Mouse (Mus musculus) forebrain, postnatal 0 days (tissue): ENCODE measurements around the gene Zkscan17. TPM values are rescaled to one million over a fixed set of nuclear protein-coding genes. Genes with fewer than 3 reads are reported as not detected.

Experiments
- ATAC-seq: fragments of 200-750 bp; cut with Nextera tagmentation; 2 replicates; pipeline ENCODE4 v1.8.0; 2017; ENCODE audit warnings: mild to moderate bottlenecking, moderate library complexity
- DNase-seq: peaks from one replicate; pipeline ENCODE4 v3.0.0-alpha.2; 2015
- H3K27ac ChIP-seq: fragments of 300-500 bp; sonication (generic); 2 replicates; pipeline ENCODE4 v1.5.1; 2014; ENCODE audit warnings: low read depth, mild to moderate bottlenecking, antibody characterized with exemption, low read length, moderate library complexity, mixed read lengths
- H3K27me3 ChIP-seq: fragments of 300-500 bp; sonication (generic); 2 replicates; pipeline ENCODE4 v1.6.1; 2014; ENCODE audit warnings: mild to moderate bottlenecking, low read length, mixed read lengths; ENCODE audit not compliant: insufficient read depth
- H3K36me3 ChIP-seq: fragments of 300-500 bp; sonication (generic); 2 replicates; pipeline ENCODE4 v1.6.1; 2014; ENCODE audit warnings: mild to moderate bottlenecking, moderate library complexity; ENCODE audit not compliant: insufficient read depth
- H3K4me1 ChIP-seq: fragments of 300-500 bp; sonication (generic); 2 replicates; pipeline ENCODE4 v1.6.1; 2014; ENCODE audit warnings: antibody characterized with exemption; ENCODE audit not compliant: insufficient read depth
- H3K4me2 ChIP-seq: fragments of 300-500 bp; sonication (generic); 2 replicates; pipeline ENCODE4 v1.6.1; 2014; ENCODE audit warnings: low read depth, mild to moderate bottlenecking, moderate library complexity
- H3K4me3 ChIP-seq: fragments of 300-500 bp; sonication (generic); 2 replicates; pipeline ENCODE4 v1.5.1; 2014; ENCODE audit warnings: low read depth, low read length, mixed read lengths
- H3K9ac ChIP-seq: fragments of 300-500 bp; sonication (generic); 2 replicates; pipeline ENCODE4 v1.6.1; 2014; ENCODE audit warnings: mild to moderate bottlenecking
- H3K9me3 ChIP-seq: fragments of 300-500 bp; sonication (generic); 2 replicates; pipeline ENCODE4 v1.6.1; 2016; ENCODE audit warnings: low read length
- CTCF ChIP-seq: sonication (generic); IDR thresholded peaks from 2 replicates; pipeline ENCODE4 v1.5.1; 2016; ENCODE audit warnings: antibody characterized with exemption, control low read depth, low read depth
- WGBS: fragments of 180-500 bp; shearing (Covaris S2); extraction: QIAGEN DNeasy Blood & Tissue Kit; methylation state at CpG from one replicate; pipeline ENCODE4 v1.1.7; 2014; 5-methylcytosine and 5-hydroxymethylcytosine counted together
- polyA plus RNA-seq: library from polyadenylated mRNA; unstranded; fragments of >200 nt; fragmentation: Nextera tagmentation; extraction: Ambion mirVana; gene quantifications from 2 replicates; pipeline ENCODE4 v1.2.1, GENCODE M21; 2015
- total RNA-seq: library from RNA; depleted of rRNA; stranded (reverse); fragments of >200 nt; gene quantifications from 2 replicates; pipeline ENCODE4 v1.2.3, GENCODE M21; 2014

The Zkscan17 gene
- total and polyA plus RNA-seq, 2 experiments from 2014 or later = 12.2 to 21.4 TPM

DNA sequence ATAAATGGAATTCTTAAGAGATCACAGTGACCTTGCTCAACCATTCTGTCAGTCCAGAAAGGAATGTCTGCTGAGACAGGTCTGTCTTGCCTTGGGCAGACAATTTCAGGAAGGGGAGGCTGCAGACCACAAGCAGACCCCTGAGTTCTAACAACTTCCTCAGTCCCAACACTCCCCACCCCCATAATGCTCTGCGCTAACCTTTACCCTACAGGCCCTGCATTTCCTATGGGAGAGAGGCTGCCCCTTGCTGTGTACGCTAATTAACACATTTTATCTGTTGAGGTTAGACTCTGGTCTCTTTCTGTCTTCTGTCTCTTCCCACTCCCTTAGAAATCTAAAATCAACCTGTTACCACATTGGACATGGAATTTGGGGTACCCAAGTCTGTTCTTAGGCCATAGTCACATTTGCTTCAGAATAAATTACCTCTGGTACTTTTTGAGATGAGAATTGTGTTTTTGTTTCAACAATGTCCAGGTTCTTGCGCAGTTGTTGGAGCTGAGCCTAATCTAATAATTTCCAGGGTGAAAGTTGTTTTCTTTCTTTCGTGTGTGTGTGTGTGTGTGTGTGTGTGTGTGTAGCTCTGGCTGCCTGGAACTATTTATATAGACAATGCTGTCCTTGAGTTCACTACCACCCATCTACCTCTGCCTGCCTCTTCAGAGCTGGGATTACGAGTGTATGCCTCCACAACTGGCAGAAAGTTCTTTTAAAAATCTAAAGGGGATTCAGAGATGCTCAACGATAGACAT lies 6.6 kb downstream of the Zkscan17 start:
- Histone ChIP-seq H3K36me3 (no peaks in the 10 kb centered on the region), H3K4me1 (no peaks in the 10 kb centered on the region), H3K27me3 (no peaks in the 10 kb centered on the region), H3K9ac (no peak overlapping the region), H3K9me3 (no peaks in the 10 kb centered on the region), H3K27ac (no peak overlapping the region), H3K4me2 (no peak overlapping the region), H3K4me3 (no peak overlapping the region)
- 69% methylated on average over 6 of the region's 6 CpGs for WGBS
- DNase-seq (no peak), ATAC-seq (no peak)
- TF ChIP-seq CTCF = no peak

DNA sequence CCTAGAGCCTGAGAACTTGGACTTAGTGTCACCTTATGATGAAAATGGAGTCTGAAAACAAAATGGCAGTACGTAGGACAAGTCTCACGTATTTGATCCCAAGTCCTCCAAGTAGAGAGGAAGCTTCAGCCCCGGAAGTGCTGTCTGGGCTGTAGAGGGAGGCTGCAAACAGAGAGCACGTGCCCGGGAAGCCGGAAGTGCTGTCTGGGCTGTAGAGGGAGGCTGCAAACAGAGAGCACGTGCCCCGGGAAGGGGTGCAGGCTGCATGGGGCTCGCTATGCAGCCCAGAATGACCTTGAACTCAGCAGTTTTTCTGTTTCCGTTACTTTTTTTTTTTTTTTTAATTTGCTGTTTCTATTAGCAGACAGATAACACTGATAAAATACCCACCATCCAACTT lies 8.3 kb downstream of the Zkscan17 start:
- Histone ChIP-seq H3K4me3 (no peak overlapping the region), H3K9me3 (no peaks in the 10 kb centered on the region), H3K27me3 (no peaks in the 10 kb centered on the region), H3K27ac (no peak overlapping the region), H3K9ac (no peak overlapping the region), H3K4me1 (no peaks in the 10 kb centered on the region), H3K36me3 (no peaks in the 10 kb centered on the region), H3K4me2 (no peak overlapping the region)
- TF ChIP-seq CTCF = no peak
- DNase-seq (no peak), ATAC-seq (no peak)
- WGBS = 68% methylated on average over 10 of the region's 10 CpGs

DNA sequence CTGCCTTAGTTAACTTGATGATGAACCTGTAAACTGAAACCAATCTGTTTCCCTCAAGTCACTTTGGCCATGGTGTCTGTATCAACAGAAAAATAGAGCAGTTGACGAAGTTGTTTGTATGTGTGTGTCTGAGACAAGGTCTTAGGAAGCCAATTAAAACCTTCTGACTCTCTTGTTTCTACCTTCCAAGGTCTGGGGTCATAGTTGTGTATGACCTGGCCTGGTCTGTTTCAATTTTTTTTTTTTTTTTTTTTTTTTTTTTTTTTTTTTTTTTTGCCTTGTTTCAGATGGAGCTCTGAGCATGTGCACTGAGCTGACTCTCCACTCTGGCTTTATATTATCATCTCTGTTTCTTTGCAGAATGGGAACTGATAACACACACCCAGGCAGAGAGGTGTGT lies 9.1 kb downstream of the Zkscan17 start:
- ATAC-seq (no peak), DNase-seq (no peak)
- Histone ChIP-seq H3K9ac (no peak overlapping the region), H3K27me3 (no peaks in the 10 kb centered on the region), H3K9me3 (no peaks in the 10 kb centered on the region), H3K4me3 (no peak overlapping the region), H3K36me3 (no peaks in the 10 kb centered on the region; the same call in 1 of the 2 replicates), H3K4me1 (no peaks in the 10 kb centered on the region), H3K4me2 (no peak overlapping the region), H3K27ac (no peak overlapping the region)
- TF ChIP-seq CTCF = no peak
- WGBS = 97% methylated on average over 1 of the region's 1 CpGs

DNA sequence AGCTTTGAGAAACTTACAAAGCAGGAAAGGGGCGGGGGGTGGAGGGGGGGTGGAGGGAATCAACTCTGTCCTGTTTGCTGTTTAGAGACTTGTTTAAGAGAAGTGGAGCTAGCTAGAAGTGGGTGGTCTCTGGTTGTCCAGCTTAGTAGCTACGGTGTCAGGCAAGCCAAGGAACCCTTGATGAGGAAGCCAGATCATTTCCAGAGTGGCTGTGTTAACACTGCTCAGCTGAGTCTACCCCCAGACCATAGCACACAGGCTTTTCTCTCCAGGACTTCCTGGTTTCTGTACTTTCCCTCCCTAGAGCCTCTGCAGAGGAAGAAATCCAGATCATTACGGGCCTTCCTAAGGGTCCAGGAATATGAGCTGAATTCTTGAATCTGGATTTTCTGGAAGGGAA lies 11.8 kb downstream of the Zkscan17 start:
- no peak for TF ChIP-seq CTCF
- no peak for ATAC-seq
- no peaks in the 10 kb centered on the region for H3K4me1 ChIP-seq
- H3K27ac ChIP-seq = no peak overlapping the region
- H3K4me3 ChIP-seq = no peak overlapping the region
- H3K27me3 ChIP-seq = no peaks in the 10 kb centered on the region
- no peaks in the 10 kb centered on the region for H3K9me3 ChIP-seq
- H3K36me3 ChIP-seq = no peaks in the 10 kb centered on the region; the same call in none of the 2 replicates
- 63% methylated on average over 3 of the region's 3 CpGs for WGBS
- H3K4me2 ChIP-seq = no peak overlapping the region
- H3K9ac ChIP-seq = no peak overlapping the region
- DNase-seq = no peak

DNA sequence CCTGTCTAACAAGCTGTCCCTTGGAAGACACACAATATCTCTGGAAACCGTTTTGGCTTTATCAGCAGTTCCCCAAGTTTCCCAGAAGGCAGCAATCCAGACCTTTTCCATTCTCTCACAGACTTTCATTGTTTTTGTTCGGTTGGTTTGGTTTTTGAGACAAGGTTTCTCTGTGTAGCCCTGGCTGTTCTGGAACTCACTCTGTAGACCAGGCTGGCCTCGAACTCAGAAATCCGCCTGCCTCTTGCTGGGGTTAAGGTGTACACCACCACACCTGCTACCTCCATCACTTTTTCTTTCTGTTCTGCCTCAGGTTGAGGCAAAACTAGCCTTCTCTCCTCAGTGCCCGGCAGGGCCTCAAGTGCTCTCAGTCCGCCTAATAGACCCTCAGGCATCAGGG lies 12.2 kb downstream of the Zkscan17 start:
- H3K9ac ChIP-seq = no peak overlapping the region
- no peaks in the 10 kb centered on the region for H3K9me3 ChIP-seq
- no peak overlapping the region for H3K27ac ChIP-seq
- DNase-seq (no peak), ATAC-seq (no peak)
- WGBS = 55% methylated on average over 6 of the region's 6 CpGs
- H3K4me1 ChIP-seq = no peaks in the 10 kb centered on the region
- no peaks in the 10 kb centered on the region for H3K27me3 ChIP-seq
- H3K36me3 ChIP-seq = no peaks in the 10 kb centered on the region; the same call in none of the 2 replicates
- H3K4me2 ChIP-seq = no peak overlapping the region
- TF ChIP-seq CTCF = no peak
- H3K4me3 ChIP-seq = no peak overlapping the region

DNA sequence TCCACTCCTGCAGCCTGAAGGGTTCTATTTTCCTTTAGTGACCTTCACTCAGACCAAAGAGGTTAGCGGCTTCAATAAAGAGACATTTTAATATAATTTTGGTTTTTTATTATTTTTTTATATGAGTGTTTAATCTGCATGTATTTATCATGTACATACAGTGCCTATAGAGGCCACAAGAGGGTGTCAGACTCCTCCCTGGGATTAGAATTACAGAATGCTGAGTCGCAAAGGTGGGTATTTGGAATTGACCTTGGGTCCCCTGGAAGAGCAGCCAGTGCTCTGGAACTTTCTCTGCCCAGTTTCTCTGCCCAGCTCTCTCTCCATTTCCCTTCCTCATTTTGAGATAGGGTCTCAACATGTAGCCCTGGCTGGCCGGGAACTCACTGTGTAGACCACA lies 13.0 kb downstream of the Zkscan17 start:
- DNase-seq (no peak), ATAC-seq (no peak)
- Histone ChIP-seq H3K27me3 (no peaks in the 10 kb centered on the region), H3K4me3 (no peak overlapping the region), H3K9me3 (no peaks in the 10 kb centered on the region), H3K27ac (no peak overlapping the region), H3K36me3 (peaks cover 7% of the 10 kb centered on the region), H3K9ac (no peak overlapping the region), H3K4me2 (no peak overlapping the region), H3K4me1 (no peaks in the 10 kb centered on the region)
- TF ChIP-seq CTCF = no peak; the same call in 1 of the 2 replicates
- 88% methylated on average over 3 of the region's 3 CpGs for WGBS

DNA sequence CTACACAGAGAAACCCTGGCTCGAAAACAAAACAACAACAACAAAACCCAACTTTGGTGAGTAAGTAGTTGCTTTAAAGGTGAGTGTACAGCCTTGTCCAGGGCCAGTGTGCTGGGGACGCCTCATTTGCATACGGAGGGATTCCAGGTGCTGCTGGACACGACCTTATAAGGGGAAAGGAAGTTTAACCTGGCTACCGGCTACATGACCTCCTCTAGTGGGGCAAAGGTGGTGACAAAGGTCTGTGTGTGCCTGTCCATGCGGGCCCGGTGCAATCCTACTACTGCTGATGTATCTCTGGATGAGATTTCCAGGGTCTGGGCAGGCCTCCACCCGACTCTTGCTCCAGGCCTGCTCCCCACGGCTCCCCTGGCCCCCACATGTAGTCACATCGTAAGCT lies 13.8 kb downstream of the Zkscan17 start:
- Histone ChIP-seq H3K4me3 (no peak overlapping the region), H3K4me2 (no peak overlapping the region), H3K27ac (no peak overlapping the region), H3K36me3 (peaks cover 8% of the 10 kb centered on the region), H3K4me1 (no peaks in the 10 kb centered on the region), H3K27me3 (no peaks in the 10 kb centered on the region), H3K9me3 (no peaks in the 10 kb centered on the region), H3K9ac (no peak overlapping the region)
- DNase-seq (no peak), ATAC-seq (no peak)
- TF ChIP-seq CTCF = no peak
- WGBS = 93% methylated on average over 10 of the region's 10 CpGs
